Mouse (Mus musculus) forebrain, embryonic 15.5 days (tissue): ENCODE data around the gene Steap3. TPM values are rescaled to one million over a fixed set of nuclear protein-coding genes. Genes with fewer than 3 reads are reported as not detected.

Experiments
- ATAC-seq: fragments of 200-750 bp; cut with Nextera tagmentation; replicated peaks from 2 replicates; pipeline ENCODE4 v1.8.0; 2017; ENCODE audit warnings: mild to moderate bottlenecking, moderate TSS enrichment, moderate library complexity
- H3K27ac ChIP-seq: fragments of 300-500 bp; sonication (generic); replicated peaks from 2 replicates; pipeline ENCODE4 v1.5.1; 2015; ENCODE audit warnings: mild to moderate bottlenecking, inconsistent platforms
- H3K27me3 ChIP-seq: fragments of 300-500 bp; sonication (generic); 2 replicates; pipeline ENCODE4 v1.6.1; 2015; ENCODE audit warnings: inconsistent platforms
- H3K36me3 ChIP-seq: fragments of 300-500 bp; sonication (generic); 2 replicates; pipeline ENCODE4 v1.6.1; 2015; ENCODE audit warnings: mild to moderate bottlenecking, inconsistent platforms
- H3K4me1 ChIP-seq: fragments of 300-500 bp; sonication (generic); 2 replicates; pipeline ENCODE4 v1.6.1; 2015; ENCODE audit warnings: inconsistent platforms
- H3K4me2 ChIP-seq: fragments of 300-500 bp; sonication (generic); replicated peaks from 2 replicates; pipeline ENCODE4 v1.6.1; 2015; ENCODE audit warnings: mild to moderate bottlenecking, inconsistent platforms
- H3K4me3 ChIP-seq: fragments of 300-500 bp; sonication (generic); 2 replicates; pipeline ENCODE4 v1.5.1; 2015; ENCODE audit warnings: mild to moderate bottlenecking, inconsistent platforms
- H3K9ac ChIP-seq: fragments of 300-500 bp; sonication (generic); replicated peaks from 2 replicates; pipeline ENCODE4 v1.6.1; 2015; ENCODE audit warnings: mild to moderate bottlenecking, inconsistent platforms
- H3K9me3 ChIP-seq: fragments of 300-500 bp; sonication (generic); 2 replicates; pipeline ENCODE4 v1.6.1; 2016; ENCODE audit warnings: inconsistent platforms
- WGBS: fragments of 180-500 bp; shearing (Covaris S2); methylation state at CpG from one replicate; pipeline ENCODE4 v1.1.7; 2015; ENCODE audit warnings: mixed read lengths; 5-methylcytosine and 5-hydroxymethylcytosine counted together
- polyA plus RNA-seq: library from polyadenylated mRNA; unstranded; fragments of >200 nt; fragmentation: Nextera tagmentation; extraction: Ambion mirVana; gene quantifications from 2 replicates; pipeline ENCODE4 v1.2.1, GENCODE M21; 2015

The Steap3 gene
- polyA plus RNA-seq, 1 experiment from 2014 or later, result 2.2 TPM

GRCm38 (mm10) chr1:120168016-120168415 is 104.5 kb downstream of the Steap3 start:
- Histone ChIP-seq H3K27me3 (no peaks in the 10 kb centered on the region), H3K9me3 (no peaks in the 10 kb centered on the region), H3K36me3 (no peaks in the 10 kb centered on the region), H3K9ac (no peak overlapping the region), H3K4me2 (no peak overlapping the region), H3K4me1 (no peaks in the 10 kb centered on the region), H3K4me3 (no peak overlapping the region), H3K27ac (no peak overlapping the region)
- no peak for ATAC-seq
- WGBS, result 74% methylated on average over 4 of the region's 4 CpGs

DNA sequence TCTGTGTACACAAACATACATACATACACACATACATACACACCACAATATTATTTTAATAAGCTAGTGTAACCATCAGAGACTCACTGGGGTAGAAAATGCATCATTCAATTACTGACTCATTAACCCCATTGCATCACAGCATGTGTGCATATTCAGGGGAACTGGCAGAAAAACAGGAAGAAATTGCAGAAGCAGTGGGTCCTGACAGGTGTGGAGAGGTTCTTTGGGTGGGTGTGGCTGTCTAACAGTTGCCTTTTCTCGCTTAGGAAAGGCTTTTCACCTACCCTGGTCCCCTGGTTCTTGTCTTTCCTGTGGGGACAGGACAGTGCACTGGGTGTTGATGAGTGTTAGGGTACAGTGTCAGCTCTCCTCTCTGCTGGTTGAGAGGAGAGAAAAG is 109.9 kb downstream of the Steap3 start:
- WGBS, result 73% methylated on average over 1 of the region's 1 CpGs
- Histone ChIP-seq H3K36me3 (no peaks in the 10 kb centered on the region), H3K9ac (no peak overlapping the region), H3K4me1 (no peaks in the 10 kb centered on the region), H3K27me3 (no peaks in the 10 kb centered on the region), H3K27ac (no peak overlapping the region), H3K4me2 (no peak overlapping the region), H3K4me3 (no peak overlapping the region), H3K9me3 (no peaks in the 10 kb centered on the region)
- ATAC-seq, result no peak

- Histone ChIP-seq H3K27me3 (no peaks in the 10 kb centered on the region), H3K36me3 (no peaks in the 10 kb centered on the region), H3K4me1 (no peaks in the 10 kb centered on the region), H3K4me2 (no peak overlapping the region), H3K9me3 (no peaks in the 10 kb centered on the region), H3K4me3 (no peak overlapping the region), H3K9ac (no peak overlapping the region), H3K27ac (no peak overlapping the region)
- 95% methylated on average over 5 of the region's 5 CpGs for WGBS
- no peak for ATAC-seq
These were observed 111.0 kb downstream of the Steap3 start for GRCm38 (mm10) chr1:120161502-120161901.

DNA sequence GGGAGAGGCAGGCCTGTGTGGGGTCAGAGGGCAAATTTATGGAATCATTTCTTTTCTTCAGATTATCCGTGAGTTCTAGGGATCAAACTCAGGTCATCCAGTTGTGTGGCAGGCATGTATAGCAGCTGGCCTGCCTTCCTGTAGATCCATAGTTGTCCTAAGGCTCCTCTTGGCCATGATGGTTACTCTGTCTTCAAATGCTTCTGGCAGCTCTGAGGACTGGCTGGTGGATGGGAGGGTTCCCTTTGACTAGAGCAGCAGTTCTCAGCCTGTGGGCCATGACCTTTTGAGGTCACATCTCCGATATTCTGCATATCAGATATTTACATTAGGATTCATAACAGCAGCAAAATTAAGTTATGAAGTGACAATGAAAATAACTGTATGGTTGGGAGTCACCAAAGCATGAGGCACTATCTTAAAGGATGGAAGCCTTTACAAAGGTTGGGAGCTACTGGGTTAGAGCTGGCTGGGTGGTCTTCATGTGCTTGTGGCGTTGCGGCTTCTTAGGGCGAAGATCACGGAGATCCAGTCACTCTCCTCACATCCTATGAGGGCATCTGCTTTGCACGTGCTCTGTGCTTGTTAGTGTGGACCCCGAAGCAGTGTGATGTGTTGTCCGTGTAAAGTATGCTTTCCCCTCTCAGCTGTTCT is 113.9 kb downstream of the Steap3 start:
- WGBS, result 90% methylated on average over 9 of the region's 9 CpGs
- ATAC-seq, result no peak

GRCm38 (mm10) chr1:120155325-120155724 is 117.2 kb downstream of the Steap3 start:
- H3K9me3 ChIP-seq, result no peaks in the 10 kb centered on the region
- H3K9ac ChIP-seq, result no peak overlapping the region
- no peaks in the 10 kb centered on the region for H3K4me1 ChIP-seq
- H3K27ac ChIP-seq, result no peak overlapping the region
- H3K27me3 ChIP-seq, result no peaks in the 10 kb centered on the region
- H3K4me3 ChIP-seq, result no peak overlapping the region
- no peak overlapping the region for H3K4me2 ChIP-seq
- 0 out of 2 replicates have a peak, but pooled peaks have one; percentile 39 for ATAC-seq
- 19% methylated on average over 1 of the region's 1 CpGs for WGBS
- H3K36me3 ChIP-seq, result no peaks in the 10 kb centered on the region

More for the DNA sequence above, 113.9 kb downstream of the Steap3 start:
- H3K9ac ChIP-seq, result no peak overlapping the region
- no peak overlapping the region for H3K4me2 ChIP-seq
- no peaks in the 10 kb centered on the region for H3K27me3 ChIP-seq
- H3K9me3 ChIP-seq, result no peaks in the 10 kb centered on the region
- no peak overlapping the region for H3K27ac ChIP-seq
- H3K36me3 ChIP-seq, result no peaks in the 10 kb centered on the region
- H3K4me1 ChIP-seq, result no peaks in the 10 kb centered on the region
- no peak overlapping the region for H3K4me3 ChIP-seq

DNA sequence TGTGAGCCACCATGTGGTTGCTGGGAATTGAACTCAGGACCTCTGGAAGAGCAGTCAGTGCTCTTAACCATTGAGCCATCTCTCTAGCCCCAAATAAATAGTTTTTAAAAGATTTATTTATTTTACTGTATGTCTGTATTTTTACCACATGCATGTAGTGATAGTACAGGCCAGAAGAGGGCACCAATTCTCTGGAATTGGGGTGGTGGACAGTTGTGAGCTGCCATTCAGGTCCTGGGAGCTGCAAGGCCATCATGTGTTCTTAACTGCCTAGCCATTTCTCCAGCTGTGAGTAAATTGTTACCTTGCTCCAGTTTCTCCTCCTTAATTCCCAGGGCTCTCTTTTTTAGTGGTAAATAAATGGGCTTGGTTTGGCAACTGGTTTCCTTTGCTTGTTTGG is 118.3 kb downstream of the Steap3 start:
- Histone ChIP-seq H3K36me3 (no peaks in the 10 kb centered on the region), H3K4me1 (no peaks in the 10 kb centered on the region), H3K9ac (no peak overlapping the region), H3K27me3 (no peaks in the 10 kb centered on the region), H3K9me3 (no peaks in the 10 kb centered on the region), H3K27ac (no peak overlapping the region), H3K4me2 (no peak overlapping the region), H3K4me3 (no peak overlapping the region)
- ATAC-seq, result no peak

DNA sequence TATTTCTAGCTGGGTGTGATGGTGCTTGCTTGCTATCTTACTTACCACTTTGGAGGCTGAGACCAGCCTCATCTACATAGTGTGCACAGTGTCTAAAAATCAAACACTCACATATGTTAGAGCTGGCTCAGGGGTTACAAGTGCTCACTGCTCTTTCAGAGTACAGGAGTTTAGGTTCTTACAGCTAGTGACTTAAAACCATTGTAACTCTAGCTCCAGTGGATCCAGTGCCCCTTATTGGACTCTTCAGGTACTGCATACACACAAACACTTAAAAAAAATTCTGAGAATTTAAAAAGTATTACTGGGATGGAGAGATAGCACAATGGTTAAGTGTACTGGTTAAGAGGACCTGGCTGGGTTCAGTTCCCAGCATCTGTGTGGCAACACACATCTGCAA is 125.5 kb downstream of the Steap3 start:
- no peak overlapping the region for H3K4me3 ChIP-seq
- no peaks in the 10 kb centered on the region for H3K27me3 ChIP-seq
- no peaks in the 10 kb centered on the region for H3K36me3 ChIP-seq
- H3K9ac ChIP-seq, result no peak overlapping the region
- peaks cover 10% of the 10 kb centered on the region for H3K4me1 ChIP-seq
- H3K9me3 ChIP-seq, result no peaks in the 10 kb centered on the region
- ATAC-seq, result 0 out of 2 replicates have a peak, but pooled peaks have one; percentile 26
- no peak overlapping the region for H3K4me2 ChIP-seq
- H3K27ac ChIP-seq, result no peak overlapping the region

GRCm38 (mm10) chr1:120145527-120146216 is 126.8 kb downstream of the Steap3 start:
- Histone ChIP-seq H3K4me2 (no peak overlapping the region), H3K4me3 (no peak overlapping the region), H3K9ac (no peak overlapping the region), H3K4me1 (peaks cover 11% of the 10 kb centered on the region), H3K27me3 (no peaks in the 10 kb centered on the region), H3K9me3 (no peaks in the 10 kb centered on the region), H3K36me3 (no peaks in the 10 kb centered on the region), H3K27ac (no peak overlapping the region)
- no peak for ATAC-seq
- 69% methylated on average over 8 of the region's 8 CpGs for WGBS

- Histone ChIP-seq H3K27me3 (no peaks in the 10 kb centered on the region), H3K4me1 (peaks cover 14% of the 10 kb centered on the region), H3K9ac (no peak overlapping the region), H3K9me3 (no peaks in the 10 kb centered on the region), H3K27ac (no peak overlapping the region; the same call in 1 of the 2 replicates), H3K4me3 (no peak overlapping the region), H3K4me2 (no peak overlapping the region), H3K36me3 (no peaks in the 10 kb centered on the region)
- peak; percentile 64 for ATAC-seq
- WGBS, result 39% methylated on average over 5 of the region's 5 CpGs
These were observed 130.0 kb downstream of the Steap3 start for GRCm38 (mm10) chr1:120142551-120142950.

Other genes with a start within 250 kb of the Steap3 start
- gene Tmem37, start 198.6 kb downstream of the Steap3 start, polyA plus RNA-seq, result 4.5 and 5.8 TPM in 2 replicates
- gene Dbi, start 151.6 kb downstream of the Steap3 start, polyA plus RNA-seq, result 1,549 and 1,577 TPM in 2 replicates
- 25.5 and 26.0 TPM in 2 replicates for gene 3110009E18Rik, start 151.5 kb downstream of the Steap3 start, polyA plus RNA-seq
- 1.2 and 1.3 TPM in 2 replicates for gene C1ql2, start 67.9 kb upstream of the Steap3 start, polyA plus RNA-seq
- gene Marco, start 232.3 kb upstream of the Steap3 start, polyA plus RNA-seq, result 0.20 TPM in 1 of 2 replicates, not detected in the other